Mouse (Mus musculus): ENCODE measurements around the gene Rnpepl1. TPM values are rescaled to one million over a fixed set of nuclear protein-coding genes. Genes with fewer than 3 reads are reported as not detected.

The Rnpepl1 gene
- 2.1 TPM for polyA plus RNA-seq (2014; fragmentation: Illumina TruSeq; extraction: RNeasy Lipid Tissue Mini Kit (QIAGEN cat#74804); ENCODE audit: low read depth, low replicate concordance)

GRCm38 (mm10) chr1:92910239-92910885, at the start of gene Rnpepl1:
Rnpepl1 (plus strand) TSS chr1:92910783.

GRCm38 (mm10) chr1:92902786-92903185, 7.8 kb upstream of the Rnpepl1 start, which contains the start of gene Ankmy1:
Ankmy1 (minus strand) TSS chr1:92902906.

GRCm38 (mm10) chr1:92906779-92907631, 3.6 kb upstream of the Rnpepl1 start, which contains the start of gene Dusp28:
Dusp28 (plus strand) TSS chr1:92906981.

GRCm38 (mm10) chr1:92934182-92934827, 23.7 kb downstream of the Rnpepl1 start, which contains the start of gene Capn10:
Capn10 (plus strand) TSS chr1:92934376.

GRCm38 (mm10) chr1:92950607-92951006, 40.0 kb downstream of the Rnpepl1 start, which contains the start of gene Gpr35:
Gpr35 (plus strand) TSS chr1:92950865.

Other genes starting within 250 kb of the Rnpepl1 start
- 0.13 TPM for gene Gpc1, start 79.1 kb upstream of the Rnpepl1 start, polyA plus RNA-seq (2014; fragmentation: Illumina TruSeq; extraction: RNeasy Lipid Tissue Mini Kit (QIAGEN cat#74804); ENCODE audit: low read depth, low replicate concordance)
- 14.4 TPM for gene Ankmy1, start 7.9 kb upstream of the Rnpepl1 start, polyA plus RNA-seq (2014; fragmentation: Illumina TruSeq; extraction: RNeasy Lipid Tissue Mini Kit (QIAGEN cat#74804); ENCODE audit: low read depth, low replicate concordance)
- 2.0 TPM for gene Dusp28, start 3.8 kb upstream of the Rnpepl1 start, polyA plus RNA-seq (2014; fragmentation: Illumina TruSeq; extraction: RNeasy Lipid Tissue Mini Kit (QIAGEN cat#74804); ENCODE audit: low read depth, low replicate concordance)
- 3.2 TPM for gene Capn10, start 23.6 kb downstream of the Rnpepl1 start, polyA plus RNA-seq (2014; fragmentation: Illumina TruSeq; extraction: RNeasy Lipid Tissue Mini Kit (QIAGEN cat#74804); ENCODE audit: low read depth, low replicate concordance)
- gene Gpr35, start 40.1 kb downstream of the Rnpepl1 start, polyA plus RNA-seq (2014; fragmentation: Illumina TruSeq; extraction: RNeasy Lipid Tissue Mini Kit (QIAGEN cat#74804); ENCODE audit: low read depth, low replicate concordance): 0.29 TPM
- gene Aqp12, start 95.6 kb downstream of the Rnpepl1 start, polyA plus RNA-seq (2014; fragmentation: Illumina TruSeq; extraction: RNeasy Lipid Tissue Mini Kit (QIAGEN cat#74804); ENCODE audit: low read depth, low replicate concordance): not detected
- gene Kif1a, start 191.2 kb downstream of the Rnpepl1 start, polyA plus RNA-seq (2014; fragmentation: Illumina TruSeq; extraction: RNeasy Lipid Tissue Mini Kit (QIAGEN cat#74804); ENCODE audit: low read depth, low replicate concordance): 0.63 TPM
- not detected for gene Agxt, start 224.5 kb downstream of the Rnpepl1 start, polyA plus RNA-seq (2014; fragmentation: Illumina TruSeq; extraction: RNeasy Lipid Tissue Mini Kit (QIAGEN cat#74804); ENCODE audit: low read depth, low replicate concordance)

All from testis, adult 10 weeks (tissue).